Comparison of ENCODE assay signal across 8 mouse cellular contexts in the genomic region with DNA sequence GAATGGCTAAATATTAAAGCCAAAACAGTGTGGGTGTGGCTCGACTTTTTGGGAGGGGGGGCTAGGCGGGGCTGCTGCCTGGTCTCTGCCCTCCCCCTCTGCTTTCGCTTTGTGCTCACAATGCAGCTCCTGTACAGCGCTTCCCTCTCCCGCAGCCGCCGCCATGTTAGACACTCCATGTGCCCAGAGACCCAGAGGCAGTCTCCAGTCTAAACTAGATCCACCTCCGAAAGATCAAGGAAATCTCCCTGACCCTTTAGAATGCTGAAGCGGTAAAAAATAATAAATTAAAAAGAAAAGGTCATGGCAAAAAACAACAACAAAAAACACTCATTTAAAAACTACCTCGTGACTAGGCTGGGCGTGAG. TPM values are rescaled to one million over a fixed set of nuclear protein-coding genes. Genes with fewer than 3 reads are reported as not detected.
DNase-seq lines count a peak whose midpoint lies in the region; ATAC-seq and TF ChIP-seq lines count a peak whose summit lies in the region.

No protein-coding gene starts in this region.

- H3K4me3 ChIP-seq in hindbrain, embryonic 10.5 days = peak overlapping the region; percentile 98
- H3K4me3 ChIP-seq in lung, postnatal 0 days (ENCODE audit: low read depth, low read length) = peak overlapping the region; percentile 100

- peak overlapping the region; percentile 96 for H3K9ac ChIP-seq in lung, postnatal 0 days (replicated peaks; ENCODE audit: low read depth)

- under 1% methylated on average over 11 of the region's 11 CpGs for WGBS in hindbrain, embryonic 10.5 days
- 2% methylated on average over 11 of the region's 11 CpGs for WGBS in lung, postnatal 0 days

- peak; percentile 55 for ATAC-seq in lung, postnatal 0 days

- H3K36me3 ChIP-seq in hindbrain, embryonic 10.5 days = peaks cover 49% of the 10 kb centered on the region
- H3K36me3 ChIP-seq in lung, postnatal 0 days (ENCODE audit: insufficient read depth, low read length) = no peaks in the 10 kb centered on the region

- peak overlapping the region; percentile 85 for H3K4me2 ChIP-seq in lung, postnatal 0 days (replicated peaks; ENCODE audit: low read depth, low read length)

- no peaks in the 10 kb centered on the region for H3K27me3 ChIP-seq in hindbrain, embryonic 10.5 days (ENCODE audit: insufficient read depth, poor library complexity, severe bottlenecking)
- no peaks in the 10 kb centered on the region for H3K27me3 ChIP-seq in lung, postnatal 0 days (replicated peaks; ENCODE audit: insufficient read depth, low read length)

- DNase-seq in MN1 (ENCODE audit: low spot score) = peak; percentile 86
- DNase-seq in cerebellum, adult 9-11 months = peak; percentile 54
- peak; percentile 34 to 71 for DNase-seq in frontal cortex, adult 2 months (ENCODE audit: extremely low spot score in 1 of 2, low spot score in 1 of 2)
- peak; percentile 80 for DNase-seq in hindbrain, embryonic 10.5 days (ENCODE audit: low spot score)
- peak; percentile 72 for DNase-seq in layer of hippocampus, adult 9-11 months
- DNase-seq in lung, postnatal 0 days (ENCODE audit: low spot score) = peak; percentile 91
- peak; percentile 24 for DNase-seq in ovary, postnatal 10 days (ENCODE audit: low spot score)
- DNase-seq in thymus, postnatal 10 days (ENCODE audit: low spot score in 2 of 2) = peak; percentile 71 to 72

- peak overlapping the region; percentile 100 for H3K27ac ChIP-seq in hindbrain, embryonic 10.5 days
- peak overlapping the region; percentile 99 for H3K27ac ChIP-seq in lung, postnatal 0 days (ENCODE audit: low read length)

- H3K4me1 ChIP-seq in hindbrain, embryonic 10.5 days (replicated peaks) = peaks cover 31% of the 10 kb centered on the region
- no peaks in the 10 kb centered on the region for H3K4me1 ChIP-seq in lung, postnatal 0 days (ENCODE audit: insufficient read depth, low read depth, low read length)

- no peak for TF ChIP-seq EP300 in lung, postnatal 0 days (IDR thresholded peaks at IDR 0.05)

- no peaks in the 10 kb centered on the region for H3K9me3 ChIP-seq in hindbrain, embryonic 10.5 days
- no peaks in the 10 kb centered on the region for H3K9me3 ChIP-seq in lung, postnatal 0 days (ENCODE audit: low read length)

- TF ChIP-seq CTCF in lung, postnatal 0 days (IDR thresholded peaks at IDR 0.05) = no peak

RNA-seq across cellular contexts. Expression of a gene that starts 1.6 kb away (rescaled TPM):
- 160 and 174 TPM in 2 replicates for polyA plus RNA-seq in frontal cortex, adult 2 months (2012; rRNA removed)
- polyA plus RNA-seq in hindbrain, embryonic 10.5 days (2016; fragmentation: Nextera tagmentation; extraction: Ambion mirVana) = 477 and 499 TPM in 2 replicates
- 87.8 and 105 TPM in 2 replicates for polyA plus RNA-seq in lung, postnatal 0 days (2015; fragmentation: Nextera tagmentation; extraction: Ambion mirVana)

RNA-seq across cellular contexts. Expression of a gene that starts 34.8 kb away (rescaled TPM):
- polyA plus RNA-seq in frontal cortex, adult 2 months (2012; rRNA removed) = 43.2 and 55.7 TPM in 2 replicates
- 26.3 and 30.9 TPM in 2 replicates for polyA plus RNA-seq in hindbrain, embryonic 10.5 days (2016; fragmentation: Nextera tagmentation; extraction: Ambion mirVana)
- polyA plus RNA-seq in lung, postnatal 0 days (2015; fragmentation: Nextera tagmentation; extraction: Ambion mirVana) = 6.2 TPM in 2 replicates

Comparison
In these comparisons a context has a peak if more than half of its experiments do, and no peak if none do; other contexts are left out.
1. Peak in every context shown above with its lines: DNase-seq, ATAC-seq, H3K4me3 ChIP-seq and H3K27ac ChIP-seq.
2. DNase-seq: peak in every context shown above with its lines; median percentile 91 in lung, postnatal 0 days; 86 in MN1; 80 in hindbrain, embryonic 10.5 days; 72 in layer of hippocampus, adult 9-11 months; 72 in thymus, postnatal 10 days; 54 in cerebellum, adult 9-11 months; 52 in frontal cortex, adult 2 months; 24 in ovary, postnatal 10 days.